Mouse (Mus musculus) brain, adult 2 months (tissue): ENCODE measurements at regions not wholly inside any gene's neighbourhood (a gene's known extent, or its start where the extent isn't known, plus 50 kb on each side); places are given as distances from the start of the nearest gene placed in this dataset.
A peak's percentile ranks its signal among the peaks of the same experiment; 100 is the strongest.

Experiments
- DNase-seq: peaks from one replicate; pipeline ENCODE4 v3.0.0; 2011; ENCODE audit warnings: low read depth, low spot score

- peak; percentile 25 for DNase-seq
Measured at GRCm38 (mm10) chr8:92212786-92213535, 144.5 kb upstream of the Irx5 start.

- no peak for DNase-seq
Measured at GRCm38 (mm10) chr8:92209081-92209480, 148.3 kb upstream of the Irx5 start.

- DNase-seq = no peak
Measured at GRCm38 (mm10) chr8:92195635-92196034, 161.8 kb upstream of the Irx5 start.

- no peak for DNase-seq
Measured at GRCm38 (mm10) chr8:92194065-92194464, 163.4 kb upstream of the Irx5 start.

GRCm38 (mm10) chr8:92190261-92191025 is 167.0 kb upstream of the Irx5 start:
- DNase-seq = peak; percentile 79

GRCm38 (mm10) chr8:92183331-92183730 is 174.1 kb upstream of the Irx5 start:
- DNase-seq = no peak

- DNase-seq = no peak
Measured at GRCm38 (mm10) chr8:92180651-92181050, 176.8 kb upstream of the Irx5 start.

GRCm38 (mm10) chr8:92179327-92179726 is 178.1 kb upstream of the Irx5 start:
- no peak for DNase-seq

- peak; percentile 66 for DNase-seq
Measured at GRCm38 (mm10) chr8:92176101-92176500, 181.3 kb upstream of the Irx5 start.

GRCm38 (mm10) chr8:92174106-92174505 is 183.3 kb upstream of the Irx5 start:
- DNase-seq = no peak

GRCm38 (mm10) chr8:92171578-92171977 is 185.8 kb upstream of the Irx5 start:
- no peak for DNase-seq

- no peak for DNase-seq
Measured at GRCm38 (mm10) chr8:92167340-92167783, 190.1 kb upstream of the Irx5 start.

- DNase-seq = no peak
Measured at GRCm38 (mm10) chr8:92165306-92165705, 192.1 kb upstream of the Irx5 start.

GRCm38 (mm10) chr8:92164496-92164895 is 192.9 kb upstream of the Irx5 start:
- DNase-seq = peak; percentile 74

GRCm38 (mm10) chr8:92161002-92161401 is 196.4 kb upstream of the Irx5 start:
- DNase-seq = no peak

GRCm38 (mm10) chr8:92158219-92158618 is 199.2 kb upstream of the Irx5 start:
- DNase-seq = no peak

GRCm38 (mm10) chr8:92152478-92152877 is 204.9 kb upstream of the Irx5 start:
- DNase-seq = no peak

GRCm38 (mm10) chr8:92147672-92148071 is 209.8 kb upstream of the Irx5 start:
- DNase-seq = no peak

- DNase-seq = no peak
Measured at GRCm38 (mm10) chr8:92137091-92137882, 220.1 kb upstream of the Irx5 start.

- DNase-seq = peak; percentile 26
Measured at GRCm38 (mm10) chr8:92136413-92136812, 221.0 kb upstream of the Irx5 start.

- DNase-seq = no peak
Measured at GRCm38 (mm10) chr8:92134434-92134833, 223.0 kb upstream of the Irx5 start.
